Mouse (Mus musculus) gastrocnemius, adult 2 months (tissue): ENCODE results near the gene Nr3c2. TPM values are rescaled to one million over a fixed set of nuclear protein-coding genes. Genes with fewer than 3 reads are reported as not detected.

Experiments used
- DNase-seq: peaks from one replicate; pipeline ENCODE4 v3.0.0; 2022
- H3K27ac ChIP-seq: fragments of 200-600 bp; 2 replicates; pipeline ENCODE4 v1.8.1; 2022; ENCODE audit warnings: mild to moderate bottlenecking
- H3K4me3 ChIP-seq: fragments of 200-600 bp; 2 replicates; pipeline ENCODE4 v1.8.1; 2022; ENCODE audit warnings: mild to moderate bottlenecking, moderate library complexity
- CTCF ChIP-seq: fragments of 200-600 bp; IDR thresholded peaks from 2 replicates; pipeline ENCODE4 v1.8.1; 2022; ENCODE audit warnings: antibody characterized with exemption, mild to moderate bottlenecking, moderate library complexity
- intact Hi-C: fragments of 180-260 bp; cut with DNase I; formaldehyde crosslinking; loops from one replicate; pipeline ENCODE4 v1.15.1; 2025
- total RNA-seq, 2 experiments: library from RNA; stranded (reverse); gene quantifications; 2 replicates each; pipeline ENCODE4 v1.2.3; 2021

The Nr3c2 gene
- total RNA-seq, 2 experiments from 2014 or later, result 6.2 to 17.0 TPM

DNA sequence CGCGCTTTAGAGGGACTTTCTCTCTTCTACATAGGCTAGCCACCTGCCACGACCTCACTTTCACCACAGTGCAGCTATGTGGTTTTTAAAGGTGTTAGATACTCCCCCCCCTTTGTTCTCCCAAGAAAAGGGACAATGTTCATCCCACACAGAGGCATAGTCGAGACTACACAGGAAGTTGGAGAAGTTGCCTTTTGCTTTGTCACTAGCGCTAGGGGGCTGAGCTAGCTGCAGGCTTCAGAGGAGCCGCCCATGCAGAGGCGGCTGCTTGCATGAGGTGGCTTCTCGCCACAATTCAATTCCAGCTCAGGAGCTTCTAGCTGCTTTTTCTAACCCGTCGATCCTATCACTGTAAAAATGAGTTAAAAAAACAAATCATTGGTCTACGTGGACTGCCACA is 393.4 kb downstream of the Nr3c2 start:
- no peak for TF ChIP-seq CTCF
- intact Hi-C loops, result no loop called here

DNA sequence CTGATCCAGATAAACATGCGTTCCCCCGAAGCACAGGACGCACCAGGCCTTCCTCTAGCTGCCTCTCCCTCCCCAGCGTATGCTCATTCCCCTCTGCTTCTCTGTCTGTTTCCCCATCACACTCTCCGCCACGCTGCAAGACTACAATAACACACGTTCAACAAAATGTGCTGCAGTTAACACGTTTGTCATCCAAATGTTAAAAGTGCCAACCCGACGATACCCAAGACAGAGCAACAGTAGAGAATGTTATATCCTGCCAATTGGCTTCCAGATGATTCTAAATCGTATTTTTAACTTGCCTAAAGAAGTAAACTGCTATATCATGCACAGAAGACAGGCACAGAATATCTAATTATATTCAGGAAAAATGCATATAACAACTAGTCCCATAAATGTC is 395.4 kb downstream of the Nr3c2 start:
- no peak for DNase-seq
- Histone ChIP-seq H3K27ac (peak overlapping the region; percentile 46), H3K4me3 (no peak overlapping the region)
- no peak for TF ChIP-seq CTCF
- intact Hi-C loops, result no loop called here

More for the DNA sequence above, 393.4 kb downstream of the Nr3c2 start:
- Histone ChIP-seq H3K27ac (no peak overlapping the region), H3K4me3 (no peak overlapping the region)
- no peak for DNase-seq
